Mouse (Mus musculus): Measurements from ENCODE around the gene Cnpy2. TPM values are rescaled to one million over a fixed set of nuclear protein-coding genes. Genes with fewer than 3 reads are reported as not detected.
"Not testable (repeated sequence)": the region's sequence is repeated elsewhere in the genome, so short reads cannot be mapped to it uniquely, and the experiment has no call there.

Cnpy2 gene
- total RNA-seq, 1 experiment, result 218 TPM

- in situ Hi-C loops (cut with MboI; ENCODE audit: low sequenced_read_pairs in 2 of 2, unreplicated experiment in 2 of 2), result no loop called here
- TF ChIP-seq ZNF384 (IDR thresholded peaks at IDR 0.05; ENCODE audit: low read depth, low read length) (no peak), ZC3H11A (IDR thresholded peaks at IDR 0.05; ENCODE audit: borderline replicate concordance, low read depth, low read length) (no peak), CHD2 (IDR thresholded peaks at IDR 0.05; ENCODE audit: low read depth, low read length) (no peak), MAFK (IDR thresholded peaks at IDR 0.05; ENCODE audit: insufficient read depth, low read depth, low read length) (no peak), HCFC1 (IDR thresholded peaks at IDR 0.05; ENCODE audit: borderline replicate concordance, insufficient read depth, low read length) (no peak)
- Histone ChIP-seq H3K9ac (ENCODE audit: insufficient read depth, low read depth, low read length, poor library complexity, severe bottlenecking) (no peak overlapping the region), H3K9me3 (ENCODE audit: control insufficient read depth, insufficient read depth, low read depth, low read length) (no peaks in the 10 kb centered on the region), H3K4me3 (ENCODE audit: insufficient read depth in 1 of 2, low read depth in 1 of 2, low read length in 2 of 2, poor library complexity in 1 of 2, severe bottlenecking in 1 of 2) (no peak overlapping the region), H3K27ac (ENCODE audit: insufficient read depth, low read depth, low read length, poor library complexity, severe bottlenecking) (no peak overlapping the region), H3K4me1 (ENCODE audit: control insufficient read depth in 2 of 2, insufficient read depth in 2 of 2, low read length in 2 of 2, poor library complexity in 1 of 2) (peaks cover 0 to 10% of the 10 kb centered on the region in 2 experiments; a peak in 2 of 4 replicates), H3K36me3 (ENCODE audit: control insufficient read depth, insufficient read depth, low read length, poor library complexity, severe bottlenecking) (peaks cover 35% of the 10 kb centered on the region)
- DNase-seq (ENCODE audit: low read depth, low spot score), result no peak
Observed at GRCm38 (mm10) chr10:128280943-128281342, 41.3 kb upstream of the Cnpy2 start.

- Histone ChIP-seq H3K4me1 (ENCODE audit: control insufficient read depth in 2 of 2, insufficient read depth in 2 of 2, low read length in 2 of 2, poor library complexity in 1 of 2) (peaks cover 2 to 11% of the 10 kb centered on the region in 2 experiments; a peak in 2 of 4 replicates), H3K36me3 (ENCODE audit: control insufficient read depth, insufficient read depth, low read length, poor library complexity, severe bottlenecking) (peaks cover 31% of the 10 kb centered on the region), H3K27ac (ENCODE audit: insufficient read depth, low read depth, low read length, poor library complexity, severe bottlenecking) (no peak overlapping the region), H3K9ac (ENCODE audit: insufficient read depth, low read depth, low read length, poor library complexity, severe bottlenecking) (peak overlapping the region; percentile 26; the same call in 1 of the 2 replicates), H3K4me3 (ENCODE audit: insufficient read depth in 1 of 2, low read depth in 1 of 2, low read length in 2 of 2, poor library complexity in 1 of 2, severe bottlenecking in 1 of 2) (no peak overlapping the region), H3K9me3 (ENCODE audit: control insufficient read depth, insufficient read depth, low read depth, low read length) (no peaks in the 10 kb centered on the region)
- TF ChIP-seq MAFK (IDR thresholded peaks at IDR 0.05; ENCODE audit: insufficient read depth, low read depth, low read length), result no peak
- TF ChIP-seq HCFC1 (IDR thresholded peaks at IDR 0.05; ENCODE audit: borderline replicate concordance, insufficient read depth, low read length), result no peak
- TF ChIP-seq CHD2 (IDR thresholded peaks at IDR 0.05; ENCODE audit: low read depth, low read length), result no peak
- TF ChIP-seq ZNF384 (IDR thresholded peaks at IDR 0.05; ENCODE audit: low read depth, low read length), result no peak
- TF ChIP-seq ZC3H11A (IDR thresholded peaks at IDR 0.05; ENCODE audit: borderline replicate concordance, low read depth, low read length), result no peak
- no peak for DNase-seq (ENCODE audit: low read depth, low spot score)
- in situ Hi-C loops (cut with MboI; ENCODE audit: low sequenced_read_pairs in 2 of 2, unreplicated experiment in 2 of 2), result no loop called here
Observed at GRCm38 (mm10) chr10:128281682-128282081, 40.6 kb upstream of the Cnpy2 start.

- H3K4me1 ChIP-seq (ENCODE audit: control insufficient read depth in 2 of 2, insufficient read depth in 2 of 2, low read length in 2 of 2, poor library complexity in 1 of 2), result peaks cover 2 to 11% of the 10 kb centered on the region in 2 experiments; a peak in 2 of 4 replicates
- in situ Hi-C loops (cut with MboI; ENCODE audit: low sequenced_read_pairs in 2 of 2, unreplicated experiment in 2 of 2), result no loop called here
- H3K9me3 ChIP-seq (ENCODE audit: control insufficient read depth, insufficient read depth, low read depth, low read length), result no peaks in the 10 kb centered on the region
- DNase-seq (ENCODE audit: low read depth, low spot score), result no peak
- no peak overlapping the region for H3K27ac ChIP-seq (ENCODE audit: insufficient read depth, low read depth, low read length, poor library complexity, severe bottlenecking)
- peak overlapping the region; percentile 26 to 52; a peak in 3 of 4 replicates for H3K4me3 ChIP-seq (ENCODE audit: insufficient read depth in 1 of 2, low read depth in 1 of 2, low read length in 2 of 2, poor library complexity in 1 of 2, severe bottlenecking in 1 of 2)
- peaks cover 30% of the 10 kb centered on the region for H3K36me3 ChIP-seq (ENCODE audit: control insufficient read depth, insufficient read depth, low read length, poor library complexity, severe bottlenecking)
- H3K9ac ChIP-seq (ENCODE audit: insufficient read depth, low read depth, low read length, poor library complexity, severe bottlenecking), result peak overlapping the region; percentile 52; the same call in 1 of the 2 replicates
- no peak for TF ChIP-seq ZNF384 (IDR thresholded peaks at IDR 0.05; ENCODE audit: low read depth, low read length)
- no peak for TF ChIP-seq MAFK (IDR thresholded peaks at IDR 0.05; ENCODE audit: insufficient read depth, low read depth, low read length)
- no peak for TF ChIP-seq CHD2 (IDR thresholded peaks at IDR 0.05; ENCODE audit: low read depth, low read length)
- TF ChIP-seq HCFC1 (IDR thresholded peaks at IDR 0.05; ENCODE audit: borderline replicate concordance, insufficient read depth, low read length), result no peak
- TF ChIP-seq ZC3H11A (IDR thresholded peaks at IDR 0.05; ENCODE audit: borderline replicate concordance, low read depth, low read length), result no peak
Observed at GRCm38 (mm10) chr10:128282886-128283450, 39.3 kb upstream of the Cnpy2 start.

GRCm38 (mm10) chr10:128283604-128284579 is 38.4 kb upstream of the Cnpy2 start:
- in situ Hi-C loops (cut with MboI; ENCODE audit: low sequenced_read_pairs in 2 of 2, unreplicated experiment in 2 of 2), result no loop called here
- Histone ChIP-seq H3K4me1 (ENCODE audit: control insufficient read depth in 2 of 2, insufficient read depth in 2 of 2, low read length in 2 of 2, poor library complexity in 1 of 2) (peaks cover 2 to 11% of the 10 kb centered on the region in 2 experiments; a peak in 2 of 4 replicates), H3K4me3 (ENCODE audit: insufficient read depth in 1 of 2, low read depth in 1 of 2, low read length in 2 of 2, poor library complexity in 1 of 2, severe bottlenecking in 1 of 2) (peak overlapping the region; percentile 31 to 52; a peak in 3 of 4 replicates), H3K9me3 (ENCODE audit: control insufficient read depth, insufficient read depth, low read depth, low read length) (no peaks in the 10 kb centered on the region), H3K36me3 (ENCODE audit: control insufficient read depth, insufficient read depth, low read length, poor library complexity, severe bottlenecking) (peaks cover 26% of the 10 kb centered on the region), H3K27ac (ENCODE audit: insufficient read depth, low read depth, low read length, poor library complexity, severe bottlenecking) (no peak overlapping the region), H3K9ac (ENCODE audit: insufficient read depth, low read depth, low read length, poor library complexity, severe bottlenecking) (peak overlapping the region; percentile 3; the same call in 1 of the 2 replicates)
- TF ChIP-seq MAFK (IDR thresholded peaks at IDR 0.05; ENCODE audit: insufficient read depth, low read depth, low read length) (no peak), ZNF384 (IDR thresholded peaks at IDR 0.05; ENCODE audit: low read depth, low read length) (peak; percentile 82), CHD2 (IDR thresholded peaks at IDR 0.05; ENCODE audit: low read depth, low read length) (no peak), HCFC1 (IDR thresholded peaks at IDR 0.05; ENCODE audit: borderline replicate concordance, insufficient read depth, low read length) (no peak), ZC3H11A (IDR thresholded peaks at IDR 0.05; ENCODE audit: borderline replicate concordance, low read depth, low read length) (peak; percentile 9; the same call in 1 of the 2 replicates)
- peak; percentile 87 for DNase-seq (ENCODE audit: low read depth, low spot score)

- H3K4me1 ChIP-seq (ENCODE audit: control insufficient read depth in 2 of 2, insufficient read depth in 2 of 2, low read length in 2 of 2, poor library complexity in 1 of 2); H3K36me3 ChIP-seq (ENCODE audit: control insufficient read depth, insufficient read depth, low read length, poor library complexity, severe bottlenecking); DNase-seq (ENCODE audit: low read depth, low spot score); H3K9me3 ChIP-seq (ENCODE audit: control insufficient read depth, insufficient read depth, low read depth, low read length); H3K9ac ChIP-seq (ENCODE audit: insufficient read depth, low read depth, low read length, poor library complexity, severe bottlenecking); H3K4me3 ChIP-seq (ENCODE audit: insufficient read depth in 1 of 2, low read depth in 1 of 2, low read length in 2 of 2, poor library complexity in 1 of 2, severe bottlenecking in 1 of 2); in situ Hi-C loops (cut with MboI; ENCODE audit: low sequenced_read_pairs in 2 of 2, unreplicated experiment in 2 of 2): not testable (repeated sequence)
- 0 out of 2 replicates have a peak overlapping the region, but pooled peaks have one; percentile 26 for H3K27ac ChIP-seq (ENCODE audit: insufficient read depth, low read depth, low read length, poor library complexity, severe bottlenecking)
Observed at GRCm38 (mm10) chr10:128290594-128290993, 31.7 kb upstream of the Cnpy2 start.

Measured in ES-E14 (cell line).